Mouse (Mus musculus) E14TG2a.4 (cell line): ENCODE data around the gene Ubtfl1.
"Not testable (repeated sequence)": the region's sequence is repeated elsewhere in the genome, so short reads cannot be mapped to it uniquely, and the experiment has no call there.

Experiments
- H3K27me3 ChIP-seq: 2 replicates; pipeline ENCODE4 v1.6.1; 2014; ENCODE audit warnings: low read length, control low read depth; ENCODE audit not compliant: insufficient read depth
- H3K36me3 ChIP-seq: 2 replicates; pipeline ENCODE4 v1.6.1; 2014; ENCODE audit warnings: low read length, control low read depth; ENCODE audit not compliant: insufficient read depth
- H3K4me1 ChIP-seq: replicated peaks from 2 replicates; pipeline ENCODE4 v1.6.1; 2014; ENCODE audit warnings: low read depth, low read length, control low read depth
- H3K4me3 ChIP-seq: replicated peaks from 2 replicates; pipeline ENCODE4 v1.5.1; 2014; ENCODE audit warnings: mild to moderate bottlenecking, low read length
- H3K9me3 ChIP-seq: 2 replicates; pipeline ENCODE4 v1.6.1; 2014; ENCODE audit warnings: low read length, control low read depth
- CTCF ChIP-seq: conservative IDR thresholded peaks from 2 replicates; pipeline ENCODE4 v1.5.1; 2014; ENCODE audit warnings: low read length
- NANOG ChIP-seq: IDR thresholded peaks from 2 replicates; pipeline ENCODE4 v1.6.1; 2014; ENCODE audit warnings: borderline replicate concordance, low read length, mixed read lengths
- POU5F1 ChIP-seq: IDR thresholded peaks from 2 replicates; pipeline ENCODE4 v1.6.1; 2014; ENCODE audit warnings: low read length, borderline replicate concordance

Ubtfl1 gene

DNA sequence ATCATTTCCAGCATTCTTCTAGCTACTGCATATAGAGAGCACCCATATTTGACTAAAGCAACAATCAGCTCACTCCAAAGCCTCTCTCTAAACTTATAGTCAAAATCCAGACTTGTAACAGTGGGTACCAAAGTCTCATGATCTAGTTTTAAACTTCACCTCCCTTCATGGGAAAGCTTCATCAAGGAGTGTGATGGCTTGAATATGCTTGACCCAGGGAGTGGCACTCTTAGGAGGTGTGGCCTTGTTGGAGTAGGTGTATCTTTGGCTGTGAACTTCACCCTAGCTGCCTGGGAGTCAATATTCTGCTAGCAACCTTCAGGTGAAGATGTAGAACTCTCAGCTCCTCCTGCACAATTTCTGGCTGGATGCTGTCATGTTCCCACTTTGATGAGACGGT is at the start of gene Ubtfl1:
Gene Ubtfl1, plus strand, starts transcription at position 301 of the 400 bp plus-strand sequence.
- no peaks in the 10 kb centered on the region for H3K9me3 ChIP-seq
- no peaks in the 10 kb centered on the region for H3K36me3 ChIP-seq
- H3K27me3 ChIP-seq, result no peaks in the 10 kb centered on the region
- TF ChIP-seq NANOG, result no peak
- TF ChIP-seq POU5F1, result no peak
- TF ChIP-seq CTCF, result no peak
- no peak within 1 kb of the TSS for H3K4me3 ChIP-seq
- no peaks in the 10 kb centered on the region for H3K4me1 ChIP-seq

- not testable (repeated sequence) for H3K36me3 ChIP-seq, H3K27me3 ChIP-seq, H3K4me3 ChIP-seq, H3K4me1 ChIP-seq
- peaks cover 32% of the 10 kb centered on the region for H3K9me3 ChIP-seq
These were observed 31.2 kb upstream of the Ubtfl1 start for GRCm38 (mm10) chr9:18373026-18373425.

- H3K9me3 ChIP-seq, result no peaks in the 10 kb centered on the region
- peaks cover 15% of the 10 kb centered on the region for H3K4me1 ChIP-seq
- no peaks in the 10 kb centered on the region for H3K36me3 ChIP-seq
- no peak overlapping the region for H3K4me3 ChIP-seq
- no peaks in the 10 kb centered on the region for H3K27me3 ChIP-seq
- TF ChIP-seq NANOG (no peak), POU5F1 (no peak), CTCF (no peak)
These were observed 18.4 kb upstream of the Ubtfl1 start for GRCm38 (mm10) chr9:18385782-18386181.

- TF ChIP-seq NANOG, result no peak
- no peak for TF ChIP-seq POU5F1
- TF ChIP-seq CTCF, result no peak
- Histone ChIP-seq H3K27me3 (no peaks in the 10 kb centered on the region), H3K4me1 (no peaks in the 10 kb centered on the region), H3K4me3 (no peak overlapping the region), H3K9me3 (no peaks in the 10 kb centered on the region), H3K36me3 (no peaks in the 10 kb centered on the region)
These were observed 4.6 kb upstream of the Ubtfl1 start for GRCm38 (mm10) chr9:18399629-18400028.

GRCm38 (mm10) chr9:18402895-18403294 is 1.3 kb upstream of the Ubtfl1 start, which contains the start of gene Naalad2:
Gene Naalad2, minus strand, starts transcription at chr9:18402995.
- not testable (repeated sequence) for H3K4me3 ChIP-seq, H3K27me3 ChIP-seq, H3K4me1 ChIP-seq

GRCm38 (mm10) chr9:18412371-18412770 is 8.2 kb downstream of the Ubtfl1 start:
- H3K27me3 ChIP-seq, H3K4me1 ChIP-seq, H3K9me3 ChIP-seq, H3K36me3 ChIP-seq, H3K4me3 ChIP-seq: not testable (repeated sequence)

More at GRCm38 (mm10) chr9:18402895-18403294, 1.3 kb upstream of the Ubtfl1 start, which contains the start of gene Naalad2:
- H3K36me3 ChIP-seq, H3K9me3 ChIP-seq: not testable (repeated sequence)

GRCm38 (mm10) chr9:18430354-18430753 is 26.1 kb downstream of the Ubtfl1 start, which contains the start of gene Mbd3l2:
Gene Mbd3l2, plus strand, starts transcription at chr9:18430654.
- no peaks in the 10 kb centered on the region for H3K27me3 ChIP-seq
- TF ChIP-seq POU5F1 (no peak), NANOG (no peak), CTCF (no peak)
- H3K4me1 ChIP-seq, result no peaks in the 10 kb centered on the region
- no peaks in the 10 kb centered on the region for H3K36me3 ChIP-seq
- no peaks in the 10 kb centered on the region for H3K9me3 ChIP-seq
- H3K4me3 ChIP-seq, result no peak within 1 kb of the TSS

DNA sequence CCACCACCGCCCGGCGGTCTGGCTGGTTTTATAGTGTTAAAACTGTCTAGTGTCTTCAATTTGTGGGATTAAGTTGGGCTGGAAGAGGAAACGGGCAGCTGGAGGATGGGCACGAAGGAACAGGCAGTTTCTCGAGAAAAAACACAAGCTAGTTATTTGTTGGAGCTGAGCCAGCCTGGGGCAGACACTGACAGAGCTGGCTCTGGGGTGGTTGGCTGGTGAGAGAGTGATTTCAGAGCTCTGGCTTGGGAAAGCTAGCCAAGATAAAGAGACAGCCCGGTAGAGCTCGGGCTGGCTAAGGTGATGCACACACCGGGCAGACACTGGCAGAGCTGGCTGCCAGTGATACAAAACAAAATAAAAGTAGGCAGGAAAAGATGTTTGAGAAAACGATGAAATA is 27.5 kb downstream of the Ubtfl1 start:
- no peaks in the 10 kb centered on the region for H3K36me3 ChIP-seq
- H3K4me3 ChIP-seq, result no peak overlapping the region
- TF ChIP-seq POU5F1 (no peak), CTCF (no peak), NANOG (no peak)
- no peaks in the 10 kb centered on the region for H3K9me3 ChIP-seq
- H3K4me1 ChIP-seq, result no peaks in the 10 kb centered on the region
- no peaks in the 10 kb centered on the region for H3K27me3 ChIP-seq

DNA sequence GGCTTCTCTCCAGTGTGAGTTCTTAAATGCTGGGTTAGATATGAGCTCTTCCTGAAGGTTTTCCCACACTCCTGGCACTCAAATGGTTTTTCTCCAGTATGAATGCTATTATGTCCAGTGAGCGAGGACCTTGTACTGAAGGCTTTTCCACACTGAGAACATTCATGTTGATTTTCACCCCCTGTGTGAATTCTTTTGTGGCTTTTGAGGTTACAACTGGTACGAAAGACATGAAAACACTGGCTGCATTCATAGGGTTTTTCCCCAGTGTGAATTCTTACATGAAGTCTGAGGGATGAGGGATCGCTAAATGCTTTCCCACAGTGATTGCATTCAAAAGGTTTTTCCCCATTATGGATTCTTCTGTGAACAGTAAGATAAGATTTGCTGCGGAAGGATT is 52.3 kb downstream of the Ubtfl1 start:
- Histone ChIP-seq H3K4me1 (no peaks in the 10 kb centered on the region), H3K4me3 (no peak overlapping the region), H3K36me3 (peaks cover 4% of the 10 kb centered on the region), H3K9me3 (no peaks in the 10 kb centered on the region), H3K27me3 (no peaks in the 10 kb centered on the region)
- no peak for TF ChIP-seq POU5F1
- TF ChIP-seq CTCF, result no peak
- TF ChIP-seq NANOG, result no peak
